Mouse (Mus musculus) limb, embryonic 15.5 days (tissue): ENCODE results near the gene Pphln1. TPM values are rescaled to one million over a fixed set of nuclear protein-coding genes. Genes with fewer than 3 reads are reported as not detected.

Experiments
- ATAC-seq: fragments of 200-750 bp; cut with Nextera tagmentation; 2 replicates; pipeline ENCODE4 v1.8.0; 2017; ENCODE audit warnings: low read depth, moderate TSS enrichment; ENCODE audit not compliant: insufficient number of reproducible peaks, low FRiP score, low TSS enrichment
- H3K27ac ChIP-seq: fragments of 300-500 bp; sonication (generic); 2 replicates; pipeline ENCODE4 v1.5.1; 2015; ENCODE audit warnings: moderate library complexity, mild to moderate bottlenecking, inconsistent platforms
- H3K27me3 ChIP-seq: fragments of 300-500 bp; sonication (generic); 2 replicates; pipeline ENCODE4 v1.6.1; 2015; ENCODE audit warnings: inconsistent platforms
- H3K36me3 ChIP-seq: fragments of 300-500 bp; sonication (generic); 2 replicates; pipeline ENCODE4 v1.6.1; 2015; ENCODE audit warnings: inconsistent platforms
- H3K4me1 ChIP-seq: fragments of 300-500 bp; sonication (generic); 2 replicates; pipeline ENCODE4 v1.6.1; 2015; ENCODE audit warnings: inconsistent platforms
- H3K4me2 ChIP-seq: fragments of 300-500 bp; sonication (generic); 2 replicates; pipeline ENCODE4 v1.6.1; 2015; ENCODE audit warnings: mild to moderate bottlenecking, inconsistent platforms
- H3K4me3 ChIP-seq: fragments of 300-500 bp; sonication (generic); 2 replicates; pipeline ENCODE4 v1.5.1; 2015; ENCODE audit warnings: mild to moderate bottlenecking, inconsistent platforms
- H3K9ac ChIP-seq: fragments of 300-500 bp; sonication (generic); 2 replicates; pipeline ENCODE4 v1.6.1; 2015; ENCODE audit warnings: inconsistent platforms
- H3K9me3 ChIP-seq: fragments of 300-500 bp; sonication (generic); 2 replicates; pipeline ENCODE4 v1.6.1; 2016; ENCODE audit warnings: inconsistent platforms
- WGBS: fragments of 180-500 bp; shearing (Covaris S2); methylation state at CpG from one replicate; pipeline ENCODE4 v1.1.7; 2015; 5-methylcytosine and 5-hydroxymethylcytosine counted together
- polyA plus RNA-seq: library from polyadenylated mRNA; unstranded; fragments of >200 nt; fragmentation: Nextera tagmentation; extraction: Ambion mirVana; gene quantifications from 2 replicates; pipeline ENCODE4 v1.2.1, GENCODE M21; 2015

Pphln1 gene
- polyA plus RNA-seq, 1 experiment from 2014 or later, result 47.4 TPM

GRCm38 (mm10) chr15:93512437-93512836, 114.3 kb downstream of the Pphln1 start:
- no peak overlapping the region for H3K9ac ChIP-seq
- 39% methylated on average over 9 of the region's 9 CpGs for WGBS
- no peak overlapping the region for H3K4me3 ChIP-seq
- H3K27ac ChIP-seq, result no peak overlapping the region
- peaks cover 37% of the 10 kb centered on the region for H3K36me3 ChIP-seq
- H3K4me2 ChIP-seq, result no peak overlapping the region
- no peaks in the 10 kb centered on the region for H3K9me3 ChIP-seq
- no peak for ATAC-seq
- H3K27me3 ChIP-seq, result no peaks in the 10 kb centered on the region
- H3K4me1 ChIP-seq, result peaks cover 39% of the 10 kb centered on the region

GRCm38 (mm10) chr15:93513939-93514341, 115.8 kb downstream of the Pphln1 start:
- no peak for ATAC-seq
- Histone ChIP-seq H3K9me3 (no peaks in the 10 kb centered on the region), H3K27ac (no peak overlapping the region), H3K4me1 (peaks cover 53% of the 10 kb centered on the region), H3K27me3 (no peaks in the 10 kb centered on the region), H3K4me2 (0 out of 2 replicates have a peak overlapping the region, but pooled peaks have one; percentile 7), H3K36me3 (peaks cover 22% of the 10 kb centered on the region), H3K4me3 (no peak overlapping the region), H3K9ac (no peak overlapping the region)
- 8% methylated on average over 10 of the region's 10 CpGs for WGBS

GRCm38 (mm10) chr15:93515316-93515715, 117.2 kb downstream of the Pphln1 start:
- H3K4me1 ChIP-seq, result peaks cover 65% of the 10 kb centered on the region
- H3K4me2 ChIP-seq, result no peak overlapping the region
- 63% methylated on average over 9 of the region's 9 CpGs for WGBS
- peaks cover 14% of the 10 kb centered on the region; the same call in 1 of the 2 replicates for H3K36me3 ChIP-seq
- no peak for ATAC-seq
- no peak overlapping the region for H3K4me3 ChIP-seq
- H3K9me3 ChIP-seq, result no peaks in the 10 kb centered on the region
- H3K27me3 ChIP-seq, result no peaks in the 10 kb centered on the region
- no peak overlapping the region for H3K27ac ChIP-seq
- H3K9ac ChIP-seq, result no peak overlapping the region

GRCm38 (mm10) chr15:93517022-93517565, 118.9 kb downstream of the Pphln1 start:
- whole genome bisulfite sequencing, result 72% methylated on average over 11 of the region's 11 CpGs

GRCm38 (mm10) chr15:93518143-93518902, 120.2 kb downstream of the Pphln1 start:
- H3K4me1 ChIP-seq, result peaks cover 70% of the 10 kb centered on the region
- 3% methylated on average over 23 of the region's 23 CpGs for WGBS
- ATAC-seq, result 0 out of 2 replicates have a peak, but pooled peaks have one; percentile 50

More at GRCm38 (mm10) chr15:93517022-93517565, 118.9 kb downstream of the Pphln1 start:
- Histone ChIP-seq H3K4me1 (peaks cover 73% of the 10 kb centered on the region), H3K4me3 (no peak overlapping the region), H3K9me3 (no peaks in the 10 kb centered on the region), H3K27me3 (no peaks in the 10 kb centered on the region), H3K36me3 (no peaks in the 10 kb centered on the region; the same call in 1 of the 2 replicates), H3K27ac (peak overlapping the region; percentile 92), H3K4me2 (peak overlapping the region; percentile 81; the same call in 1 of the 2 replicates), H3K9ac (no peak overlapping the region)
- no peak for ATAC-seq

GRCm38 (mm10) chr15:93518941-93519835, 121.0 kb downstream of the Pphln1 start:
- Histone ChIP-seq H3K4me1 (peaks cover 62% of the 10 kb centered on the region), H3K9ac (peak overlapping the region; percentile 65), H3K27ac (peak overlapping the region; percentile 92), H3K4me2 (peak overlapping the region; percentile 81), H3K36me3 (peaks cover 5% of the 10 kb centered on the region; the same call in 1 of the 2 replicates), H3K9me3 (no peaks in the 10 kb centered on the region), H3K27me3 (no peaks in the 10 kb centered on the region), H3K4me3 (peak overlapping the region; percentile 51)
- under 1% methylated on average over 72 of the region's 85 CpGs for WGBS
- peak; percentile 75 for ATAC-seq

More at GRCm38 (mm10) chr15:93518143-93518902, 120.2 kb downstream of the Pphln1 start:
- H3K36me3 ChIP-seq, result peaks cover 5% of the 10 kb centered on the region; the same call in 1 of the 2 replicates
- peak overlapping the region; percentile 92 for H3K27ac ChIP-seq
- no peaks in the 10 kb centered on the region for H3K27me3 ChIP-seq
- H3K9ac ChIP-seq, result peak overlapping the region; percentile 65
- H3K9me3 ChIP-seq, result no peaks in the 10 kb centered on the region
- peak overlapping the region; percentile 51 for H3K4me3 ChIP-seq
- H3K4me2 ChIP-seq, result peak overlapping the region; percentile 81

GRCm38 (mm10) chr15:93519836-93520826, 122.0 kb downstream of the Pphln1 start:
- H3K27ac ChIP-seq, result peak overlapping the region; percentile 92
- whole genome bisulfite sequencing, result 11% methylated on average over 17 of the region's 17 CpGs

GRCm38 (mm10) chr15:93521088-93521786, 123.1 kb downstream of the Pphln1 start:
- H3K9ac ChIP-seq, result no peak overlapping the region
- 0 out of 2 replicates have a peak overlapping the region, but pooled peaks have one; percentile 17 for H3K27ac ChIP-seq
- 55% methylated on average over 11 of the region's 11 CpGs for WGBS
- no peak for ATAC-seq
- H3K4me1 ChIP-seq, result peaks cover 47% of the 10 kb centered on the region
- no peak overlapping the region for H3K4me3 ChIP-seq
- peaks cover 5% of the 10 kb centered on the region; the same call in 1 of the 2 replicates for H3K36me3 ChIP-seq
- H3K27me3 ChIP-seq, result no peaks in the 10 kb centered on the region
- no peak overlapping the region for H3K4me2 ChIP-seq
- H3K9me3 ChIP-seq, result no peaks in the 10 kb centered on the region

More at GRCm38 (mm10) chr15:93519836-93520826, 122.0 kb downstream of the Pphln1 start:
- H3K9ac ChIP-seq, result peak overlapping the region; percentile 65; the same call in 1 of the 2 replicates
- H3K4me2 ChIP-seq, result peak overlapping the region; percentile 81
- H3K36me3 ChIP-seq, result peaks cover 5% of the 10 kb centered on the region; the same call in 1 of the 2 replicates
- ATAC-seq, result no peak
- no peaks in the 10 kb centered on the region for H3K27me3 ChIP-seq
- H3K4me1 ChIP-seq, result peaks cover 54% of the 10 kb centered on the region
- peak overlapping the region; percentile 51 for H3K4me3 ChIP-seq
- H3K9me3 ChIP-seq, result no peaks in the 10 kb centered on the region

- no peak overlapping the region for H3K27ac ChIP-seq
- no peak overlapping the region for H3K4me3 ChIP-seq
- H3K27me3 ChIP-seq, result no peaks in the 10 kb centered on the region
- H3K4me1 ChIP-seq, result peaks cover 46% of the 10 kb centered on the region
- no peaks in the 10 kb centered on the region for H3K9me3 ChIP-seq
- 51% methylated on average over 3 of the region's 3 CpGs for WGBS
- no peak overlapping the region for H3K4me2 ChIP-seq
- ATAC-seq, result no peak
- H3K9ac ChIP-seq, result no peak overlapping the region
- peaks cover 5% of the 10 kb centered on the region; the same call in 1 of the 2 replicates for H3K36me3 ChIP-seq
These were observed 123.6 kb downstream of the Pphln1 start for GRCm38 (mm10) chr15:93521787-93522180.

GRCm38 (mm10) chr15:93525305-93525917, 127.3 kb downstream of the Pphln1 start:
- no peak overlapping the region for H3K27ac ChIP-seq
- WGBS, result 86% methylated on average over 5 of the region's 5 CpGs
- ATAC-seq, result no peak

More at GRCm38 (mm10) chr15:93525305-93525917, 127.3 kb downstream of the Pphln1 start:
- Histone ChIP-seq H3K27me3 (no peaks in the 10 kb centered on the region), H3K4me3 (no peak overlapping the region), H3K9me3 (no peaks in the 10 kb centered on the region), H3K4me2 (no peak overlapping the region), H3K36me3 (peaks cover 5% of the 10 kb centered on the region; the same call in 1 of the 2 replicates), H3K4me1 (peaks cover 22% of the 10 kb centered on the region), H3K9ac (no peak overlapping the region)
